Mouse (Mus musculus) embryonic fibroblast, embryonic 13.5 days (primary cell): ENCODE data around the gene Scml4.

Experiments
- CTCF ChIP-seq: IDR thresholded peaks from 2 replicates; pipeline ENCODE4 v1.5.1; 2011; ENCODE audit warnings: mild to moderate bottlenecking, control low read depth, low read length, moderate library complexity, borderline replicate concordance; ENCODE audit not compliant: insufficient read depth
- POLR2A ChIP-seq: IDR thresholded peaks from 2 replicates; pipeline ENCODE4 v1.6.1; 2011; ENCODE audit warnings: low read depth, mild to moderate bottlenecking, control low read depth, low read length, moderate library complexity

DNA sequence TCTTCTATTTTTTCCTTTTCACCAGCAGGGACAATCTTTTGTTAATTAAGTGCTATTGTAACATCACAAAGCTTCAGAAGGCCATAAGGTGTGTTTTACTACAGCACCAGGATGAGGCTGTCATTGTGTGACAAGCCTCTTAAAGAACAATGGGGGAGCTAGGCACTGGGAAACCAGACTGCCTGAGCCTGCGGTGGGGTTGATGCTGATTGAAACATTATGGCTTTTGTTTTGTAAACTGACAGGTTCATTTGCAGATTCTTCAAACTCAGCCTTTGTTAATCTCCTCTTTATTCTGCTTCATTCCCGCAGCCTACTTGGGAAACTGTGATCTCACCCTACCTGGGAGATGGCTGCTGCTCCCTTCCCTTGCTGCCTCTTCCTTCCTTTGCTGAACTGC lies 108.2 kb downstream of the Scml4 start:
- TF ChIP-seq POLR2A: no peak
- TF ChIP-seq CTCF: no peak
